In the genomic region with DNA sequence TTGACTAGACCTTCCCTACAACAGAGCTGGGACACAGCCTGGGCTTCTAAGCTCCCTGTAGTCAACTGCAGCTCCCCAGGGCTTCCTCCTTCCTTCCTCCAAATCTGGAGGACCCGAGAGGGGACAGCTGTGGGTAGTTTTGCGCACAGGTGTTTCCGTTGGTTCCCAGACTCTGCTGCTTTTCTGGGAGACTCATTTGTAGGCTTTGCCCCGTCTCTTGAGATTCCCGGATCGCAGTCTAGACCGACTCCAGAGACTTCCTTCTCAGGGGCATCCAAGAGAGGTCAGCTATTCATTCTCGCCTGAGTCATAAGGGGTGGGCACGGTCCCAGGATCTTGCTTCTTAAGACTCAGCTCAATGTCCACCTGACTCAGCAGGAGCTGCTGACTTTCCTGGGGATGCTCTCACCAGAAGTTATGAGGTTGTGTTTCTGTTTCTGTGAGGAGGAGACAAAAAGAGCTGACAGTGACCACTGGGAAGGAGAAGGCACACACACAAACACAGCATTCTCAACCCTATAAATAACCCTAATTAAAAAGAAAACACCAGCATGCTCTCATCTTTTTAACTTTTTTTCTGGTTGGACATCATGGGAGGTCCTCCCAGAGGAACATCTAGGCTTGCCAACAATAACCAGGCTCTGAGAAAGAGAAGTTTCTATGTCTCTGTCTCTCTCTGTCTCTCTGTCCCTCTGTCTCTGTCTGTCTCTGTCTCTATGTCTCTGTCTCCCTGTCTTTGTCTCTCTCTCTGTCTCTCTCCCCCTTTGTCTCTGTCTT, we compare ENCODE assay signal across 10 mouse cellular contexts.
DNase-seq lines count a peak whose midpoint lies in the region; ATAC-seq and TF ChIP-seq lines count a peak whose summit lies in the region.
"Had no signal": no experiment of that assay in that cellular context is flagged by ENCODE, and none has a peak within 500 bp of the region (broad histone marks: within the 10 kb centered on the region; RNA-seq: fewer than 3 reads in every experiment).

No protein-coding gene starts in this region.

- TF ChIP-seq CTCF in layer of hippocampus, adult 2 months (conservative IDR thresholded peaks at IDR 0.05) = no peak

- H3K27me3 ChIP-seq in kidney, embryonic 14.5 days (ENCODE audit: control insufficient read depth, insufficient read depth, low read length) = no peaks in the 10 kb centered on the region
- H3K27me3 ChIP-seq: embryonic facial prominence, embryonic 13.5 days had no signal

- H3K27ac ChIP-seq in kidney, embryonic 14.5 days (ENCODE audit: low read depth, low read length) = peak overlapping the region; percentile 63; the same call in 1 of the 2 replicates
- no peak overlapping the region for H3K27ac ChIP-seq in layer of hippocampus, adult 2 months
- H3K27ac ChIP-seq: embryonic facial prominence, embryonic 13.5 days; liver, embryonic 14.5 days had no signal

- H3K4me1 ChIP-seq in kidney, embryonic 14.5 days (ENCODE audit: control insufficient read depth, insufficient read depth, low read length) = peaks cover 16% of the 10 kb centered on the region
- H3K4me1 ChIP-seq: embryonic facial prominence, embryonic 13.5 days had no signal

- 60% methylated on average over 9 of the region's 9 CpGs for WGBS in kidney, embryonic 14.5 days

- DNase-seq in lung, postnatal 14 days = peak; percentile 10
- DNase-seq in lung, adult 18-20 months = no peak
- peak; percentile 30 for DNase-seq in gastrocnemius, postnatal 10 days
- DNase-seq in thymus, postnatal 14 days = peak; percentile 51
- DNase-seq in c-Kit-positive CD71-positive TER-119-positive erythroid progenitor cells, embryonic 14.5 days (ENCODE audit: low spot score) = no peak
- DNase-seq in layer of hippocampus, adult 2 months (ENCODE audit: low spot score in 2 of 2) = no peak
- DNase-seq in layer of hippocampus, adult 8-10 months (ENCODE audit: low spot score in 2 of 2) = no peak

- no peaks in the 10 kb centered on the region for H3K36me3 ChIP-seq in kidney, embryonic 14.5 days (ENCODE audit: control insufficient read depth, insufficient read depth, low read length)
- H3K36me3 ChIP-seq: embryonic facial prominence, embryonic 13.5 days had no signal

- no peaks in the 10 kb centered on the region for H3K9me3 ChIP-seq in kidney, embryonic 14.5 days (ENCODE audit: control insufficient read depth, low read length)
- H3K9me3 ChIP-seq: embryonic facial prominence, embryonic 13.5 days had no signal

- H3K4me3 ChIP-seq in kidney, embryonic 14.5 days (ENCODE audit: low read length) = no peak overlapping the region
- no peak overlapping the region for H3K4me3 ChIP-seq in layer of hippocampus, adult 2 months
- H3K4me3 ChIP-seq: embryonic facial prominence, embryonic 13.5 days had no signal

- no peak overlapping the region for H3K4me2 ChIP-seq in kidney, embryonic 14.5 days (replicated peaks; ENCODE audit: low read depth, low read length)
- H3K4me2 ChIP-seq: embryonic facial prominence, embryonic 13.5 days had no signal

- H3K9ac ChIP-seq in kidney, embryonic 14.5 days (ENCODE audit: low read depth, low read length) = no peak overlapping the region
- H3K9ac ChIP-seq: embryonic facial prominence, embryonic 13.5 days; liver, embryonic 14.5 days had no signal

- ATAC-seq in kidney, embryonic 14.5 days (ENCODE audit: low FRiP score, low TSS enrichment) = peak; percentile 60; the same call in 1 of the 2 replicates

Comparison
In these comparisons a context has a peak if more than half of its experiments do, and no peak if none do; other contexts are left out.
1. DNase-seq: peak in lung, postnatal 14 days (single experiment), gastrocnemius, postnatal 10 days (single experiment) and thymus, postnatal 14 days (single experiment); none in lung, adult 18-20 months (0 of 2), c-Kit-positive CD71-positive TER-119-positive erythroid progenitor cells, embryonic 14.5 days (single experiment), layer of hippocampus, adult 2 months (0 of 2) and layer of hippocampus, adult 8-10 months (0 of 2).